Mouse (Mus musculus) erythroid progenitor cell, adult 5-6 weeks (primary cell): ENCODE measurements around the gene Wdr45b. TPM values are rescaled to one million over a fixed set of nuclear protein-coding genes. Genes with fewer than 3 reads are reported as not detected.
A peak's percentile ranks its signal among the peaks of the same experiment; 100 is the strongest.
"Not testable (repeated sequence)": the region's sequence is repeated elsewhere in the genome, so short reads cannot be mapped to it uniquely, and the experiment has no call there.

ENCODE experiments used
- ATAC-seq: replicated peaks from 2 replicates; pipeline ENCODE4 v1.8.0; 2016; ENCODE audit warnings: moderate number of reproducible peaks, mild to moderate bottlenecking, moderate TSS enrichment, inconsistent platforms; ENCODE audit not compliant: poor library complexity, low FRiP score, severe bottlenecking
- total RNA-seq, 2 experiments: library from RNA; stranded (forward) in 1 of 2; stranded (reverse) in 1 of 2; fragments of 150-400 nt in 1 of 2; fragments of 186-747, 209-891 nt in 1 of 2; gene quantifications; 2 replicates each; pipeline versions ENCODE4 v1.2.3 to v1.2.4; 2015 to 2017; ENCODE audit warnings: low replicate concordance in 2 of 2

The Wdr45b gene
- total RNA-seq (2015; ENCODE audit: low replicate concordance) = 25.2 and 30.6 TPM in 2 replicates
- 26.9 and 33.6 TPM in 2 replicates for total RNA-seq (2017; ENCODE audit: low replicate concordance)

DNA sequence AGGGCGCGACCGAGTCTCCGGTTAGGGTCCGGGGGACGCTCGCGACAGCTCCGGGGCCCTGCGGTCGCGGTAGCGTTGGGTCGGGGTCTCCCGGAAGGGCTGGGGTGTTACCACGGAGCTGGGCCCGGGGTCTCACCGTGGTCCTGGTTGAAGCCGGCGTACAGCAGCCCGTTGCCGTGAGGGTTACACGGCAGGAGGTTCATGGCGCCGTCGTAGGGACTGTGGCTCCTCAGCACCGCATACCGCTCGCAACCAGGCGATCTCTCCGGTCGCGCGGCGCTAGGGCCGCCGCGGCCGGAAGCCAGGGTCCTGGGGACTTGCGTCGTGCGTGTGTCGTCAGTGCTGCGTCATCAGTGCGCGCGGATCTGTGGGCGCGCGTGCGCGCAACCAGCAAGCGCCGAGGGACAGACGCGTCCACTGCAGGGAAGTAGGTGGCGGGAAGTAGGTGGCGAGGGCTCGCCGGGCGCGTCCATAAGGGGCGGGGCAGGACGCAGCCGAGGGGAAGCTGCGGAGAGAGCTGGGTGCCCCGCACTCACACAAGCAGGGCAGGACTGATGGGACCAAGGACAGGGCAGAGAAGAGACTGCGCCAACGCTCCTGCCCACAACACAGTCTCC, at the start of gene Wdr45b:
Wdr45b (minus strand) TSS at position 355 of the 617 bp plus-strand sequence.
- peak; percentile 94 for ATAC-seq

DNA sequence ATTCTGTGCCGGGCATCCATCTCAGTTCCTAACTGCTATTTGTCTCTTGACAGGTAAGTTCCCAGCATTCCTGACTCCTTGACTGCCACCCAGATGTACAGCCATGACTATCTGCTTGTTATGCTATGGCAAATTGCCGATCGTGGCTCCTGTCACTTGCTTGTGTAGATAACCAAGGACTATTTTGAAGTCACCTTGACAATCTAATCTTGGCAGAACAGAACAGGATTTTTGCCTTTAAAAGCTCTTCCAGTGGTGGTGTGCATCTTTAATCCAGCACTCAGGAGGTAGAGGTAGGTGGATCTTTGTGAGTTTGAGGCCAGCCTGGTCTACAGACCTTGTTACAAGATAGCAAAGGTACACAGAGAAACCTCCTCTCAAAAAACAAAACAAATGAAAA, 38.2 kb upstream of the Wdr45b start:
- ATAC-seq = no peak

DNA sequence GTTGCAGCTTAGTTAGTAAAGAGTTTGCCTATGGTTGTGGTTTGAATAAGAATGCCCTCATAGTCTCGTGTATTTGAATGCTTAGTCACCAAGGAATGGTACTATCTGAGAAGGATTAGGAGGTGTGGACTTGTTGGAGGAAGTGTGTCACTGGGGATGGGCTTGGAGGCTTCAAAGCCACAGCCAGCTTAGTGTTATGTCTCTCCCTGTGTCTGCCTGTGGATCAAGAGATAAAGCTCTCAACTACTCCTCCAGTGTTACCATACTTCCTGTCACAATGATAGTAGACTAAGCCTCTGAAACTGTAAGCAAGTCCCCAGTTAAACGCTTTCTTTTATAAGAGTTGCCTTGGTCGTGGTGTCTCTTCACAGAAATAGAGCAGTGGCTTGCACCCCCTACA, 36.5 kb upstream of the Wdr45b start:
- no peak for ATAC-seq

DNA sequence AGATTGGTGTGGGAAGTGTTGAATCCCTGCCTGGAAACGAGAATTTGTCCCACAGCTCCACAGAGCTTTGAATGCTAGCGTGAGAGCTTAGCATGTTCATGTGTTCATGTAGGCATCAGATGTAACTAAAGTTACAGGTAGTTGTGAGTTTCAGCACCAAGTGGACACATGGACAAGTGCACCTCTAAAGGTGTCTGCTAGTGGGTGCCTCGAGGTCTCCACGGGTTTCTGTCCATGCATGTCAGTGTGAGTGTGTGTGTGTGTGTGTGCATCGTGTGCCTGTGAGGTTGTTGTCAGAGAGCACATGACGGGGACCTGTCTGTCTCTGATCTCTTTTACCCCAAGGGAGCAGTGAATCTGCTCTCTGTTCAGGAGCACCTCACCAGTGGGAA, 34.3 kb upstream of the Wdr45b start:
- no peak; the same call in 1 of the 2 replicates for ATAC-seq

DNA sequence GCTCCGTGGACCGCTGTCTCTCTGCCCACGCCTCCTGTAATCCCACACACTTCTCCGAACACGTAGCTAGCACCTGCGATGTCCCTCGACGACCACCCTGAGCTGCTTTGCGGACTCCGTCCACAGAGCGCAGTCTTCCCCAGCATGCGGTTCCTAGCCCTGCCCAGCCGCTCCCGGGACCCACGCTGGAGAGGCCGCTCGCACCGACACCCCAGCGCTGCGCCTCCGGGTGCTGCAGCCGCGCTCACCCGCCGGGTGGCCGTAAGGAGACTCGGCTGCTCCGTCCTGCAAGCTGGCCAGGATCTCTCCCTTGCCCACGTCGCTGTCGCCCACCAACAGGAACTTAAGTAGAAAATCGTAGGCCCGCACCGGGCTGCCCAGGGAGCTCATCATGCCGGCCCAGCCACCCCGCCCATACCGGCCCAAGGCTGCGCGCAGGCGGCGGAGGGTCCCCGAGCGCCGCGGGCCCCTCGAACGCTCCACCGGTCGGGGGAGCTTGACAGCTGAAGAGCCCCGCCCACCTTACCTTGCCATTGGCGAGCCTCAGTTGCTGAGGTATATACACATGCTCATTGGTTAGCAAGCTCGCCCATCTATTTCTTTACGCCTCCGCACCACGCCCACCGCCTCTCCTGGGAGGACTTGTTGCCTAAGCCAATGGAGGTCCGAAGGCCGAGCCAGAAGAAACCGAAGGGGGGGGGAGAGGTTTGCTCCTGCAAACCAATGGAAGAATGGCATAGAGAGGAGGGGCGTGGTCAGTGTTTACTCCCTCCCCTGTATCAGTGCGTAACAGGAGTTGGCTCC, 33.7 kb upstream of the Wdr45b start, which contains the start of gene Rab40b:
Rab40b (minus strand) TSS at position 502 of the 804 bp plus-strand sequence.
- peak; percentile 93 for ATAC-seq

DNA sequence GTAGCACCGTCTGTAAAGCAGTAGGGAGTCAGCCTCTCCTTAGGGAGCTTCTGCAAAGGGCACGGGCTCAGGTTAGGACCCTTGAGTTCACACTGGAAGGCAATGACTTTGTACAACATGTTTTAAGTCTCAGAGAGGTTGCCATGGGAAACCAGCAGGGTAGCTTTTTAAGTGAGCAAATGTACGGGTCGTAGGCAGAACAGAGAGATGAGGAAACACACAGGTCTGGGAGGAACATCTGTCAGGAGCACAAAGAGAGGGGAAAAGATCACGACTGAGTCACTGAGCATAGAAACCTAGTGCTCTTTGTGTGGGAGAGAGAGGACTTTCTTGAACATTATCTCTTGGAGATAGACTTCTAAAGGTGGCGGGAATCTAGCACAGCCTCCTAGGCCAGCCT, 26.0 kb upstream of the Wdr45b start:
- ATAC-seq = no peak

DNA sequence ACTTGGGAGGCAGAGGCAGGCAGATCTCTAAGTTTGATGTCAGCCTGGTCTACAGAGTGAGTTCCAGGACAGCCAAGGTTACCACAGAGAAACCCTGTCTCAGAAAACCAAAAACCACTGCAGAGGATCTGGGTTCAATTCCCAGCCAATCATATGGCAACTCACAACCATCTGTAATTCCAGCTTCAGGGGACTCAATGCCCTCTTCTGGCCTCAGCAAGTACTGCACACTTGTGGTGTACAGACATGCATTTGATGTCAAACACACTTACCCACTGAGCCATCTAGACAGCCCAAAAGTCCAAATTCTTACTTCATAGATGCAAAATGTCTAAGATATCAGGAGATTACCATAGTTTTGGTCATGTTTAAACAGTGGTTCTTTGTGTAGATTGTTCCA, 24.4 kb upstream of the Wdr45b start:
- no peak for ATAC-seq

DNA sequence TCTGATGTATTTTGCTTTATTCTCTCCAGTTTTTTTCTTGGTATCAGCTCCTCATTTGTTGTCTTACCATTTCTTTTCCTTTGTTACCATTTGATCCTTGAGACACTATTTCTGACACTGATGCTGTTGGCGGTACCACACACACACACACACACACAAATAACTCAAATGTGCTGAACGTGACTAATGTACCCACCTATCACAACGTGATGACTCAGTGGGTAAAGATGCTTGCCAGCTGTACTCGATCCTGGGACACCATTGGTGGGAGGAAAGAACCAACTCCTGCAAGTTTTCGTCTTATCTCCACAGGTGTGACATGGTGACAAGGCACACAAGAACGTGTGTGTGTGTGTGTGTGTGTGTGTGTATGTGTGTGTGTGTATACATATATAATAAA, 19.1 kb upstream of the Wdr45b start:
- no peak for ATAC-seq

DNA sequence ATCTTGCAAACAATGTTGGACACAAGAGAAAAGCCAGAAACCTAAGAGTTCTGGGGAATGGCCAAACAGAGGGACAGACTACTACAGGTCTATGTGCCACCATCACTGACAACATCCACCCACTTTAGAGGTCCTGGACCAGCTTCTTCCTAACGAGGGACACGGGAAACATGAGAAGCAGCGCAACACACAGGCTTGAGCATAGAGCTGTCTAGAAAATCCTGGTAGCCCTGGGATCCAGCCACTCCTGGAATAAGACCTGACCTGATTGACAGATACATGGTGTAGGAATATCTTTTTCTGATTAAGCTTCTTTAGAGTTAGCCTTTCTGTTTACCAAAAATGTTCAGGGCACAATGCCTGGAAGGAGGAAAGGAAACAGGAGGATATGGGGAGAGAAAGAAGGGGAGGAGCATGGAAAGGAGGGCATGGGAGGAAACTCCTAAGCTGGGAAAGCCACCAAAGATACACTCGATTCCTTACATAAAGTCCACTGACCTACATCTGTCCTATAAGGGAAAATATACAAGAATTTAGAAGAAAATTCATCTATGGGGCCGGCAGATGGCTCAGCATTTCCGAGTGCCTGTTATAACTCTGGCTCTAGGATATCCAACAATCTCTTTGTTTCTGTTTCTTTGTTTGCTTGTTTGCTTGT, 16.2 kb upstream of the Wdr45b start:
- ATAC-seq = no peak

DNA sequence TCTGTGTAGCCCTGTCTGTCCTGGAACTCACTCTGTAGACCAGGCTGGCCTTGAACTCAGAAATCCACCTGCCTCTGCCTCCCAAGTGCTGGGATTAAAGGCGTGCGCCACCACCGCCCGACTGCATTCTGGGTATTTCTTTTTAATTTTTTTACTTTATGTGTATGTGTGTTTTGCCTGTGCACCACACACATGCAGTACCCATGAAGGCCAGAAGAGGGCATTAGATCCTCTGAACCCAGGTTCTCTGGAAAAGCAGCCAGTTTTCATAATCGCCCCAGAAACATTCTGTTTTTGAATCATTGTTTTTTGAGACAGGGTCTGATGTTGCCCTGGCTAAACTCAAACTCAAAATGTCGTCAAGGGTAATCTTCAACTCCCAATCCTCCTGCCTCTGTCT, 15.4 kb upstream of the Wdr45b start:
- ATAC-seq = peak; percentile 76

DNA sequence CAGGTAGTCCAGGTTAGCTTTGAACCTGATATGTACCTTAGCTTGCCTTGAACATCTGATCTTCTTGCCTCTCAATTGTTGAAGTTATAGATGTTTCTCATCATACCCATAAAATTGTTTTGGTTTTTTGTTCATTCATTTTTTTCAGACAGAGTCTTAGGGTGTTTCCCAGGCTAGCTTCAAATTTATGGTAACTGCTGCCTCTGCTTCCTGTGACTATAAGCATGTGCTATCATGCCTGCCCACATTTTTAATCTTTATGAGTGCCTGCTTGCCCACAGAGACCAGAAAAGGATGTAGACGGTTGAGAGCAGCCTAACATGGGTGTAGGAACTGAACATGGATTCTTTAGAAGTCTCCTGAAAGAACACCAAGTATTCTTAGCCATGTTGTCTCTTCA, 14.5 kb upstream of the Wdr45b start:
- no peak for ATAC-seq

DNA sequence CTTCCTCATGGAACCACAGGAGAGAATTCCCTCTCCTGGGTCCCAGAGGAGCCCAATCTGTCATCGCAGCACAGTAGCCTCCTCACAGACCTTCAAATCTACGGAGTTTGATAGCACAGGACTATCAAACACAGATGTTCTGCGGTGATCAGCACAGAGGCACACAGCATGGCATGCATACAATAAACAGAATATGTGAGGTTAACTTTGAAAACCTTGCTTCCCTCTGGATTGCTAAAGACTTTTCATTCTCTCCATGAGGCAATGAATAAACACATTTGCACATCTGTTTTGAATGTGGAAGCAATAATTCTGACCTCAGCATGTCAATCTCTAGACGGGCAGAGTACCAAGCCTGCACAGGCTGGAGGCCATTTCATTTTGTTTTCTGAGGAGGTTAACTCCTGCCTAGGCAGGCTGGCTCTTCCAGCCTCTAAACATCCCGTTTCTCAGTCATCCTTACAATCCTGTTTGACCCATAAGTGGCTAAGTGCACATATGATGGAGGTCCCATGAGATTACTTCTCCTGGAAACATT, 13.0 kb upstream of the Wdr45b start:
- no peak for ATAC-seq

DNA sequence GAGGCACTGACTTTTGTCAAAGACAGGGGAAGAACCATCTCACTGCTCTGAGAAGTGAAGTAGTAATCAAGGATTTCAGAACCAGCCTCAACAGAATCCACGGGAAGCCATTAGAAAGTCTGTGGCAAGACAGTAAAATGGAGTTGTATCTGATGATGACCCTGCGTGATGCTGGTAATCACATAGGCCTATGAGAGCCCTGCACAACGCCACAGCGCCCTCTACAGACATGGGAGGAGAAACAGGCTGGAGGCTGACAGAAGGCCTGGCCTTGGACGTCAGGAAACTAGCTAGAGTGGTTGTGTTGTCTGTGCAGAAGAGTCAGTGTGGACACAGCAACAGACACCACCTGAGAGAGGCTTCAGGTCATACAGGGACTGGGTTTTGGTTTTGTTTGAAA, 8.0 kb upstream of the Wdr45b start:
- ATAC-seq = peak; percentile 61; the same call in 1 of the 2 replicates

DNA sequence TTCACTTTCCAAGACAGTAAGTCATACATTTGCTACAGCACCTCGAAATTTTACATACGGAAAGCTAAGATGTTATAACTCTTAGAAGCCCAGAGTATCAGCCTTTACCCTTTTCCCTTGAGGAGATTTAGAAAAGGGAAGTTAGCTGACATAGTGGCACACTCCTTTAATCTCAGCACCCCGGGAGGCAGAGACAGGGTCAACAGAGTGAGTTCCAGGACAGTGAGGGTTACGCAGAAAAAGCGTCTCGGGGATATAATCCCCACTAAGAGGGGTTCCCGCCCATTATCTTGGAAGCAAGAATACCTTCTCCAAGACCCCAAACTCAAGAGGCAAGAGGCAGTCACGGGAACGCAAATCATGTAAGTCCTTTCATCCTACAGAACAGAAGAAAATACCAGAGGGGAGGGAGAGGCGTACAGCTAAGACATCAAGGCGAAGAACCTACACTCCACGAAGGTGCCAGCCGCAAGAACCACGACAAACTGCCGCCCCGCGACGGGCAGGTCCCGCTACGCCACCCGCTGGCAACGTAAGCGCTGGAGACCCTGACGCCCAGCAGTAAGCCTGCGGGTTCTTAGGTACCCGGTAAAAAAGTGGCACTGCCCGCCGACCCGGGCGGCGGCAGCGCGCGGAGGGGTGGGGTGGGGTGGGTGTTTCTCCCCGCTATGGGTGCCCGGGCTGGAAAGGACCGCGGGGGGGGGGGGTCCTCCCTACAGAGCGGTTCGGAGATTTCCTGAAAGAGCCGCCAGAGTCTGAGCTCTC, 737 bp downstream of the Wdr45b start:
- ATAC-seq = peak; percentile 55

DNA sequence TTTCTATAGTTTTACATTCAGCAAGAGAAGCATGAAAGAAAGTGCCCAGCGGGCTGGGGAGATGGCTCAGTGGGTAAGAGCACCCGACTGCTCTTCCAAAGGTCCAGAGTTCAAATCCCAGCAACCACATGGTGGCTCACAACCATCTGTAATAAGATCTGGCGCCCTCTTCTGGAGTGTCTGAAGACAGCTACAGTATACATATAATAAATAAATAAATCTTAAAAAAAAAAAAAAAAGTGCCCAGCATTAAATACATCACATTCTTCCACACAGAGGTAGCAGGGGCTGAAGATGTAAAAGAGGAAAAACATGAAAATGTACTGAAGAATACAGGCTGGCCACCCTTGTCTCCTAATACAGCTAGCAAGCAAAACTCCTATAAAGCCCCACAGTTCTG, 5.5 kb downstream of the Wdr45b start:
- ATAC-seq = not testable (repeated sequence)

DNA sequence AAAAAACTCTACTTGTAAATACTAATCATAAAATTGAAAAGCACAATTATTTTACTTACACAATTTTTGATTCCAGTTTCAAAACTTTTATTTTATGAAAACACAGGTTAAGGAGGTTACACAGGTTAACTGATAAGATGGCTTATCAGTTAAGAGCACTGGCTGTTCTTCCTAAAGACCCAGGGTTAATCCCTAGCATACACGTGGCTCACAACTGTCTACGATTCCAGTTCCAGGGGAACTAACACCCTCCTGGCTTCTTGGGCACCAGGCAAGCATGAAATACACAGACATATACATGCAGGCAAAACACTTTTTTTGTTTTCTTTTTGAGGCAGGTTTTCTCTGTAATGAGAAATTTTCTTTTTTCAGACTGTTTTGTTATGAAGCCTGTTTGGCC, 6.1 kb downstream of the Wdr45b start:
- no peak for ATAC-seq

DNA sequence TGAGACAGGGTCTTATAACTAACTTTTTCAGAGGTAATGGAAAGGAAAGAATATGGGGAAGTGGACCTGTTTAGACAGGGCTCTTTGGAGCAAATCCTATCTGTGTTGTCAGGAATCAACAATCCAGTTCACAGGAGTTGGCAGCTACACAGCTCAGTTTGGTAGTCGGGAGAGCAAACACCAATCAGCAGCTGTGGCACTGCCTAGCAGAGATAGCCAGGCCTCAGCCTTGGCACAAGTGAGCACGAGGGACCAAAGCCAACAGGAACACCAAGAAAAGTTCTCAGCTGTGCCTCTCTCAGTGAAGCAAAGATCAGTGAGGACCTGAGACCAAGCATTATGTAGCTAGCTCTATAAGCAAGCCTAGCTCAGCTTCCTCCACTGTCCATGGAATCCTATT, 7.2 kb downstream of the Wdr45b start:
- no peak for ATAC-seq

DNA sequence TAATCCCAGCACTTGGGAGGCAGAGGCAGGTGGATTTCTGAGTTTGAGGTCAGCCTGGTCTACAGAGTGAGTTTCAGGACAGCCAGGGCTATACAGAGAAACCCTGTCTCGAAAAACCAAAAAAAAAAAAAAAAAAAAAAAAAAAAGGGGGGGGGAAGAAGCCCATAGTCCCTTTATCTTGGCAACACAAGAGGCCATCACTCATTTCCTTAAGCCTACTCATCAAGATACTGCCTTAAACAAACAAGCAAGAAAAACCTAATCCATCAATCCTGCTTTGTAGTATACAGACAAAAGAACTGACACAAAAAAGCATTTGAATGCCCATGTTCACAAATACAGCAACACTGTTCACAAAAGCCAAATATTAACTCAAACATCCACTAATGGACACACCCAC, 11.8 kb downstream of the Wdr45b start:
- not testable (repeated sequence) for ATAC-seq

DNA sequence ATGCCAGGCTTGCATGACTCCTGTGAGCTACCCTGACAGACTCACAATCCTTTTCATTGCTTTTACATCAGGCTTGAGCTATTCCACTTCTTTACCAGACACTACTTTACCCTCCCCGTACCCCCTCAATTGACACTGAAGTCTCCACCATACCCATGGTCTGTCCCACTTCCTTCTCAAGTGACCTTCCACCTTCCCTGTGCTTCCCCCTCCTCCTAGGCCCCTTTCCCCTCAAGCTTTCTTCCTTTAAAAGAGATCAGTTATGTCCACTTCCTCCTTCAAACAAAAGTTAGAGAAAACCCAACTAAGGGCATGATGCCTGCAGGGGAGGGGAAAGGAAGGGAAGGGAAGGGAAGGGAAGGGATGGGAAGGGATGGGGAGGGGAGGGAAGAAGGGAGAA, 14.0 kb downstream of the Wdr45b start:
- no peak for ATAC-seq

DNA sequence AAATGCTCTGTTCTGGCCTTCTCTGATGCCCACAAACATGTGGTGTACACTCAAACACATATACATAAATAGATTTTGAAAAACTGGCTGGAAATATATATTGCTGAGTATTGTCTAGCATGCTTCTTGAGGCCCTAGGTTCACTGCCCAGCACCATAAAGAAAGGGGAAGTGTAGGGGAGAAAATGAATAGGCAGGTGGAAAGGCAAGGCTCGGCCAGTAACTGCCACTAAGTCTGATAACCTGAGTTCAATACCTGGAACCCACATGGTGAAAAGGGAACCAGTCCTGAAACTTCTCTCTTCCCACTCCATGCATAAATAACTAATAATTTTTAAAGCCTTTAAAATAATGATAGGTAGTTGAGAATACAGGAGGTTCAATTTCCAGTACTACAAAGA, 14.6 kb downstream of the Wdr45b start:
- no peak for ATAC-seq
